Mouse (Mus musculus): ENCODE measurements around the gene Ncbp3. TPM values are rescaled to one million over a fixed set of nuclear protein-coding genes. Genes with fewer than 3 reads are reported as not detected.
"Not testable (repeated sequence)": the region's sequence is repeated elsewhere in the genome, so short reads cannot be mapped to it uniquely, and the experiment has no call there.

The Ncbp3 gene
- polyA plus RNA-seq, 1 experiment = 2.7 TPM

GRCm38 (mm10) chr11:73090826-73091225 lies 43.2 kb downstream of the Ncbp3 start:
- no peaks in the 10 kb centered on the region for H3K4me1 ChIP-seq (ENCODE audit: control insufficient read depth, insufficient read depth, insufficient read length, low read length)
- H3K27ac ChIP-seq (replicated peaks; ENCODE audit: low read depth, low read length) = no peak overlapping the region

DNA sequence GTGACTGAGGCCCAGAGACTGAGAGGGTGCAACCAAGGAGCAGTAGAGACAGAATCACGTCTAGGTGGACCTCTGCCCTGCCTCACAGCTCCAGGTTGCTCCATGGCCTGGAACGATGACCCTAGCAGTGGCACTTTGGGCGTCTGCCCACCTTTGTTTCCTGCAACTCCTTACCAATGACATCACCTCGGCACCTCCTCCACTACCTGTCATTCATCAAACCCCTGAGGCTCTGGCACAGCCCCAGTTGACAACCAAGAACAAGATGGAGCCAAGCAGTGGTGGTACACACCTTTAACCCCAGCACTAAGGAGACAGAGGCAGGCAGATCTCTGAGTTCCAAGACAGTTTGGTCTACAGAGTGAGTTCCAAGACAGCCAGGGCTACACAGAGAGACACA lies 44.5 kb downstream of the Ncbp3 start:
- H3K4me1 ChIP-seq (ENCODE audit: control insufficient read depth, insufficient read depth, insufficient read length, low read length) = no peaks in the 10 kb centered on the region
- no peak overlapping the region for H3K4me3 ChIP-seq (ENCODE audit: insufficient read depth, low read depth, low read length)
- no peak overlapping the region for H3K27ac ChIP-seq (replicated peaks; ENCODE audit: low read depth, low read length)

More at GRCm38 (mm10) chr11:73090826-73091225, 43.2 kb downstream of the Ncbp3 start:
- H3K4me3 ChIP-seq (ENCODE audit: insufficient read depth, low read depth, low read length) = no peak overlapping the region

GRCm38 (mm10) chr11:73092877-73093276 lies 45.3 kb downstream of the Ncbp3 start:
- Histone ChIP-seq H3K27ac (replicated peaks; ENCODE audit: low read depth, low read length) (no peak overlapping the region), H3K4me3 (ENCODE audit: insufficient read depth, low read depth, low read length) (no peak overlapping the region), H3K4me1 (ENCODE audit: control insufficient read depth, insufficient read depth, insufficient read length, low read length) (no peaks in the 10 kb centered on the region)

DNA sequence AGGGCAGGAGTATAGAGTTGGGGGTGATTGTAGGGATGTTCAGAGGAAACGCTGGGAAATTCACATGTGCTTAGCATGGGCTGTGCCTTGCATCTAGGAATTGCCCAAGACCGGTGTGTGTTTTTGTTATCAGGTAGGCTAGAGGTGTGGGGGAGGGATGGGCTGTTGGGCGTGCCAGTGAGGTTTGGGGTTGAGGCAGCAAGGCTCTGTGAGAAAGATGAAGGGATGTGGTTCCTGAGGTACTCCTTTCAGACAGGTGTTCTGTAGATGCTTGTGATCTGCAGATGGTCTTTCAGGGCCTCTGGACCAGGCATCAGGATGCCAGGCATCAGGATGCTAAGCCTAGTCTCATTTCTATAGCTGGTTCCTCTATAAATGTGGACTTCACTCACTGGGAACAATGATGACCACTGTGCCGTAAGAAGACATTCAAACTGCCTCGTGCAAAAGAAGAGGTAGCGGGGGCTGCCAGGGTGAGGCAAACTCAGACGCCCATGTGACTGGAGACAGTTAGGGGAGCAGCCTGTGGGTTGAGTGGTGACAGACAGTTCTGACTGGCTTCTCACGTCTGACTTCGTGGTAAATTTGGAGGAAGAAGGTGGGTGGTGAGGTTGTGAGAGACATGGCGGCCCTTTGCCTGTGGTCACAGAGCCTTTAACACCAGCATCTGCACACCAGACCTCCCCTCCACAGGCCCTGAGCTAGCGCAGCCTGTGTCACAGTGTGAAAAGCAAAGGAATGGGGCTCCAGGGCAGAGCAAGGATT lies 46.8 kb downstream of the Ncbp3 start:
- no peak overlapping the region for H3K4me3 ChIP-seq (ENCODE audit: insufficient read depth, low read depth, low read length)
- H3K4me1 ChIP-seq (ENCODE audit: control insufficient read depth, insufficient read depth, insufficient read length, low read length) = no peaks in the 10 kb centered on the region
- no peak overlapping the region for H3K27ac ChIP-seq (replicated peaks; ENCODE audit: low read depth, low read length)

GRCm38 (mm10) chr11:73098860-73099259 lies 51.3 kb downstream of the Ncbp3 start:
- Histone ChIP-seq H3K4me3 (ENCODE audit: insufficient read depth, low read depth, low read length) (no peak overlapping the region), H3K4me1 (ENCODE audit: control insufficient read depth, insufficient read depth, insufficient read length, low read length) (no peaks in the 10 kb centered on the region), H3K27ac (replicated peaks; ENCODE audit: low read depth, low read length) (no peak overlapping the region)

DNA sequence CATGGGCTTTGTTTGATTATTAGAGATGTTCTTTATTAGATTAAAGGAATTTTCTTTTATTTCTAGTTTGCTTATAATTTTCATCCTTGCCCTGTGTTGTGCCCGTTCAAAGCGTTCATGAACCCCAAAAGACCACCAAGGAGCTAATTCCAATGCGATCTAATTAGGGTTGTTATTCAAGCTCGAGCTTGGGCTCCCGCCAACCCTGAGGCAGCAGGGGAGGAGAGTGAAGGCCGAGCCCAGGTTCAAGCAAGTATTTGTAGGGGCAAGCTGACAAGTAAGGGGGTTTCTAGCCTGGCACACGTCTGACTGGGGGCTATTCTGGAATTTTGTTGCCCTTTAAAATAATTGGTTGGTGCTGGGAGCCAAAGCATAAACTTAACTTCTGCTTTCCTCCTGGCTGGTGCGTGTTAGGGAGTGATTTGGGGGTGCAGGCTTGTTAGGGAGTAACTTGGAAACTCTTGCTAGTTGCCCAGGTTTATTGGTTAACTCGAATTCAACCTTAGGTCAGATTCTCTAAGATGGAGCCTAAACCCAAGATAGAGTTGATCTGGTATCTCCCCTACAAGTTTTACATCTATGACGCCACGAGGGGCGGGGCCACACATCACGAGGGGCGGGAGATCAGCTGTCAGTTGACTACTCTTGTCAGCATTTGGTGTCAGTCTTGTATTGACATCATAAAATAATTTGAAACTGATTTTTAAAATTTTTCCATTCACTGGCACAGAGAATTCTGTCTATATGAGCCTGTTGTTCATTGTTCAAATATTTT lies 52.6 kb downstream of the Ncbp3 start:
- H3K27ac ChIP-seq (replicated peaks; ENCODE audit: low read depth, low read length) = no peak overlapping the region
- H3K4me3 ChIP-seq (ENCODE audit: insufficient read depth, low read depth, low read length) = no peak overlapping the region
- no peaks in the 10 kb centered on the region for H3K4me1 ChIP-seq (ENCODE audit: control insufficient read depth, insufficient read depth, insufficient read length, low read length)

- H3K27ac ChIP-seq (replicated peaks; ENCODE audit: low read depth, low read length) = no peak overlapping the region
- no peak overlapping the region for H3K4me3 ChIP-seq (ENCODE audit: insufficient read depth, low read depth, low read length)
- no peaks in the 10 kb centered on the region for H3K4me1 ChIP-seq (ENCODE audit: control insufficient read depth, insufficient read depth, insufficient read length, low read length)
Measured at GRCm38 (mm10) chr11:73101308-73101707, 53.7 kb downstream of the Ncbp3 start.

- Histone ChIP-seq H3K27ac (replicated peaks; ENCODE audit: low read depth, low read length) (no peak overlapping the region), H3K4me3 (ENCODE audit: insufficient read depth, low read depth, low read length) (no peak overlapping the region), H3K4me1 (ENCODE audit: control insufficient read depth, insufficient read depth, insufficient read length, low read length) (no peaks in the 10 kb centered on the region)
Measured at GRCm38 (mm10) chr11:73105246-73105645, 57.7 kb downstream of the Ncbp3 start.

- H3K4me3 ChIP-seq (ENCODE audit: insufficient read depth, low read depth, low read length); H3K4me1 ChIP-seq (ENCODE audit: control insufficient read depth, insufficient read depth, insufficient read length, low read length): not testable (repeated sequence)
Measured at GRCm38 (mm10) chr11:73107358-73107757, 59.8 kb downstream of the Ncbp3 start.

DNA sequence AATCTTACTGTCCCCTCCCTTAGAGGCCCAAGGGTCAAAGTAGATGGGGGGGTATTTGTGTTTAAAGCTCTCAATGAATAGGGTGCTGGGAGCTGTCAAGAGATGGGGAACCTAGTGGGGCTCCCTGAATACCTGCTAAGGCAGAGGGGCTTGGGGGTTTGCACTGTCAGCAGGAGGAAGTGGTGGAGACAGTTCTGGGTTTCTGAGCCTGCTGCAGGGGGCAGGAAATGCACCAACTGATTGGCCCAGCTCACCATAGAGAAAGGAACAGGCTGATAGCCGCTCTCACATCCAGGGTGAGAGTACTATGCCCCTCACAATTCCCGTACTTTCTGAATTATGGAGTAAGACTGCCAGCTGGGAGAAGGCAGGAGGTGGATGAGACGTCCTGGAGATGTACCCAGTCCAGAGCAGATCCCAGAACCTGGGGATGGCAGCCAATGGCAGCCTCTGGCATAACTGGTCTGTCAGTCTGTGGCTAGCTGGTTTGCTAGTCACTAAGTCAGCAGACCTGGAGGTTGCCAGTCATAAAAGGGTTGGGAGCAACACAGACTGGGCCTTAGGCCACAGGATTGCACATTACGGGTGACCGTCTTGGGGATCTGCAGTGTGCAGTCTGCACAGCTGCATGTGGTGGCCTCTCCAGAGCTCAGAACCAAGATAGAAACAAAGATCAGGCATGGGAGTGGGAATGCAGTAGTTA lies 60.8 kb downstream of the Ncbp3 start:
- Histone ChIP-seq H3K4me3 (ENCODE audit: insufficient read depth, low read depth, low read length) (no peak overlapping the region), H3K4me1 (ENCODE audit: control insufficient read depth, insufficient read depth, insufficient read length, low read length) (no peaks in the 10 kb centered on the region), H3K27ac (replicated peaks; ENCODE audit: low read depth, low read length) (peak overlapping the region; percentile 37; the same call in 1 of the 2 replicates)

More at GRCm38 (mm10) chr11:73107358-73107757, 59.8 kb downstream of the Ncbp3 start:
- not testable (repeated sequence) for H3K27ac ChIP-seq (replicated peaks; ENCODE audit: low read depth, low read length)

DNA sequence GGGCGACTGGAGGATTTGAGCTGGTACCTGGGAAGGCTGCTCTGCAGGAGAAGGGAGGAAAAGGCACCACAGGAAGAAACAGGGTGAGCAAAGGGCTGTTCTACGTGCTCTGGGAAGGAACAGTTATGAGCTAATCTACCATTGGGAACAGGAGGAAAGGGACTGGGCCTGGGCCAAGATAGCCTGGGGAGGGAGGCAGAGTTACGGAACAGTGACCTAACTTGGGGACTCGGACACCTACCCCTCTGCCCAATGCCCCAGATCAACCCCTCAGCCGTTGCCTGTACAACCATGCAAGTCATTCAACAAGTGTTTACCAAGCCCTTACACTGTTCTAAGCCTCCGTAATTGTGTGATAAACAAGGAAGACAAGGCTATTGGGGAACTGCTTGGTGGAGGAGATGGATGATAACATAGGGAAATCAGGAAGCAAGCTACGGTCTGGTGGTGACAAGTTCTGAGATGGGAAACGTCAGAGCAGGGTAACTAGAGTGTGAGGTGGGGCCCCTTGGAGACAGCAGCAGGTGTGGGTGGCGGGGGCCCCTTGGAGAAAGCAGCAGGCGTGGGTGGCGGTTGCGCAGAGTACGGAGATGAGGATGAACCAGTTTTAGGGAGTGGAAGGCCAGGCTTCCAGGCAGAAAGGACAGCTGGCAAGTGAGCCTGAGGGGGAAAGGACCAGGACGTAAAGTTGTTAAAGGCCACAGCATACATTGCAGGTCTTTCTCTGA lies 61.5 kb downstream of the Ncbp3 start:
- Histone ChIP-seq H3K4me3 (ENCODE audit: insufficient read depth, low read depth, low read length) (no peak overlapping the region), H3K27ac (replicated peaks; ENCODE audit: low read depth, low read length) (no peak overlapping the region), H3K4me1 (ENCODE audit: control insufficient read depth, insufficient read depth, insufficient read length, low read length) (no peaks in the 10 kb centered on the region)

DNA sequence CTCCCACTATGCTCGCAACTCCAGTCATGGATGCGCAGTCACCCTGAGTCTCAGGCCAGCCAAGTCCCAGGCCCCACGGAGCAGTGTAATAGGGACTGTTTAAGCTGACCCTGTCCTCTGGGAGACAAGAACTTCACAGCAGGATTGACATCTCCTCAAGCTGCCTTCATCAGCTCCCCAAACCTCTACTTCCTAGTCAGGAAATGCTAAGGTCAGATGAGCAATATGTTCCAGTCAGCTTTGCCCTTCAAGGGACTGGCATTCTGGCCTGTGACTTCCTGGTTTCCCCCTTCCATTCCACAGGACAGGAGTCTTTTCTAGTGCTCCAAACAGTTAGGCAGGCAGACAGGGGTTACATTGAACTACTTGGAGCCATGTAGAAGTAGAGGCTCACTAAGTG lies 62.4 kb downstream of the Ncbp3 start:
- Histone ChIP-seq H3K27ac (replicated peaks; ENCODE audit: low read depth, low read length) (no peak overlapping the region), H3K4me3 (ENCODE audit: insufficient read depth, low read depth, low read length) (no peak overlapping the region), H3K4me1 (ENCODE audit: control insufficient read depth, insufficient read depth, insufficient read length, low read length) (no peaks in the 10 kb centered on the region)

- Histone ChIP-seq H3K27ac (replicated peaks; ENCODE audit: low read depth, low read length) (no peak overlapping the region), H3K4me1 (ENCODE audit: control insufficient read depth, insufficient read depth, insufficient read length, low read length) (no peaks in the 10 kb centered on the region), H3K4me3 (ENCODE audit: insufficient read depth, low read depth, low read length) (no peak overlapping the region)
Measured at GRCm38 (mm10) chr11:73111414-73111813, 63.8 kb downstream of the Ncbp3 start.

- H3K4me3 ChIP-seq (ENCODE audit: insufficient read depth, low read depth, low read length) = no peak overlapping the region
Measured at GRCm38 (mm10) chr11:73126495-73126894, 78.9 kb downstream of the Ncbp3 start.

GRCm38 (mm10) chr11:73131020-73131419 lies 83.4 kb downstream of the Ncbp3 start:
- Histone ChIP-seq H3K27ac (replicated peaks; ENCODE audit: low read depth, low read length) (no peak overlapping the region), H3K4me3 (ENCODE audit: insufficient read depth, low read depth, low read length) (no peak overlapping the region), H3K4me1 (ENCODE audit: control insufficient read depth, insufficient read depth, insufficient read length, low read length) (no peaks in the 10 kb centered on the region)

More at GRCm38 (mm10) chr11:73126495-73126894, 78.9 kb downstream of the Ncbp3 start:
- H3K4me1 ChIP-seq (ENCODE audit: control insufficient read depth, insufficient read depth, insufficient read length, low read length) = no peaks in the 10 kb centered on the region
- no peak overlapping the region for H3K27ac ChIP-seq (replicated peaks; ENCODE audit: low read depth, low read length)

All from brown adipose tissue, adult 24 weeks (tissue).